Mouse (Mus musculus) forebrain, embryonic 13.5 days (tissue): ENCODE results near the gene Cog7. TPM values are rescaled to one million over a fixed set of nuclear protein-coding genes. Genes with fewer than 3 reads are reported as not detected.
A peak's percentile ranks its signal among the peaks of the same experiment; 100 is the strongest.

Experiments
- ATAC-seq: fragments of 200-750 bp; cut with Nextera tagmentation; 2 replicates; pipeline ENCODE4 v1.8.0; 2017
- H3K27ac ChIP-seq: fragments of 300-500 bp; sonication (generic); 2 replicates; pipeline ENCODE4 v1.5.1; 2015; ENCODE audit warnings: inconsistent platforms, mild to moderate bottlenecking, moderate library complexity
- H3K27me3 ChIP-seq: fragments of 300-500 bp; sonication (generic); 2 replicates; pipeline ENCODE4 v1.6.1; 2015; ENCODE audit warnings: mild to moderate bottlenecking, inconsistent platforms
- H3K36me3 ChIP-seq: fragments of 300-500 bp; sonication (generic); 2 replicates; pipeline ENCODE4 v1.6.1; 2015; ENCODE audit warnings: mild to moderate bottlenecking, inconsistent platforms; ENCODE audit not compliant: poor library complexity, severe bottlenecking
- H3K4me1 ChIP-seq: fragments of 300-500 bp; sonication (generic); 2 replicates; pipeline ENCODE4 v1.6.1; 2015; ENCODE audit warnings: inconsistent platforms
- H3K4me2 ChIP-seq: fragments of 300-500 bp; sonication (generic); 2 replicates; pipeline ENCODE4 v1.6.1; 2015; ENCODE audit warnings: inconsistent platforms, mild to moderate bottlenecking, moderate library complexity
- H3K4me3 ChIP-seq: fragments of 300-500 bp; sonication (generic); 2 replicates; pipeline ENCODE4 v1.5.1; 2015; ENCODE audit warnings: mild to moderate bottlenecking, inconsistent platforms
- H3K9ac ChIP-seq: fragments of 300-500 bp; sonication (generic); 2 replicates; pipeline ENCODE4 v1.6.1; 2015; ENCODE audit warnings: mild to moderate bottlenecking, inconsistent platforms
- H3K9me3 ChIP-seq: fragments of 300-500 bp; sonication (generic); replicated peaks from 2 replicates; pipeline ENCODE4 v1.6.1; 2016; ENCODE audit warnings: inconsistent platforms
- WGBS: fragments of 180-500 bp; shearing (Covaris S2); methylation state at CpG from one replicate; pipeline ENCODE4 v1.1.7; 2015; 5-methylcytosine and 5-hydroxymethylcytosine counted together
- polyA plus RNA-seq: library from polyadenylated mRNA; unstranded; fragments of >200 nt; fragmentation: Nextera tagmentation; extraction: Ambion mirVana; gene quantifications from 2 replicates; pipeline ENCODE4 v1.2.1, GENCODE M21; 2015

Gene Cog7
- polyA plus RNA-seq, 1 experiment from 2014 or later, result 18.2 TPM

- Histone ChIP-seq H3K27me3 (no peaks in the 10 kb centered on the region), H3K9ac (no peak overlapping the region), H3K27ac (no peak overlapping the region), H3K9me3 (no peaks in the 10 kb centered on the region), H3K36me3 (peaks cover 42% of the 10 kb centered on the region), H3K4me2 (no peak overlapping the region), H3K4me1 (no peaks in the 10 kb centered on the region; the same call in 1 of the 2 replicates), H3K4me3 (no peak overlapping the region)
- no peak for ATAC-seq
- WGBS, result 45% methylated on average over 7 of the region's 7 CpGs
Observed at GRCm38 (mm10) chr7:121931246-121931645, 50.3 kb downstream of the Cog7 start.

- Histone ChIP-seq H3K27me3 (no peaks in the 10 kb centered on the region), H3K4me3 (no peak overlapping the region), H3K9ac (no peak overlapping the region), H3K4me1 (no peaks in the 10 kb centered on the region), H3K27ac (no peak overlapping the region), H3K36me3 (peaks cover 56% of the 10 kb centered on the region), H3K9me3 (no peaks in the 10 kb centered on the region), H3K4me2 (no peak overlapping the region)
- WGBS, result 89% methylated on average over 2 of the region's 2 CpGs
- ATAC-seq, result no peak
Observed at GRCm38 (mm10) chr7:121927882-121928281, 53.6 kb downstream of the Cog7 start.

GRCm38 (mm10) chr7:121924361-121924760, 57.1 kb downstream of the Cog7 start:
- ATAC-seq, result no peak
- Histone ChIP-seq H3K9me3 (no peaks in the 10 kb centered on the region), H3K36me3 (peaks cover 44% of the 10 kb centered on the region), H3K27ac (no peak overlapping the region), H3K27me3 (no peaks in the 10 kb centered on the region), H3K4me1 (no peaks in the 10 kb centered on the region), H3K4me3 (no peak overlapping the region), H3K4me2 (no peak overlapping the region), H3K9ac (no peak overlapping the region)
- WGBS, result 95% methylated on average over 7 of the region's 7 CpGs

GRCm38 (mm10) chr7:121913944-121914343, 67.6 kb downstream of the Cog7 start:
- Histone ChIP-seq H3K27me3 (no peaks in the 10 kb centered on the region), H3K4me3 (no peak overlapping the region), H3K9me3 (no peaks in the 10 kb centered on the region), H3K9ac (no peak overlapping the region), H3K4me2 (no peak overlapping the region), H3K27ac (no peak overlapping the region), H3K36me3 (no peaks in the 10 kb centered on the region), H3K4me1 (no peaks in the 10 kb centered on the region)
- WGBS, result 83% methylated on average over 6 of the region's 6 CpGs
- no peak for ATAC-seq

GRCm38 (mm10) chr7:121912250-121912649, 69.3 kb downstream of the Cog7 start:
- H3K4me1 ChIP-seq, result no peaks in the 10 kb centered on the region; the same call in 1 of the 2 replicates

GRCm38 (mm10) chr7:121906879-121907278, 74.6 kb downstream of the Cog7 start:
- H3K9me3 ChIP-seq, result no peaks in the 10 kb centered on the region; the same call in 1 of the 2 replicates
- H3K4me1 ChIP-seq, result no peaks in the 10 kb centered on the region; the same call in 1 of the 2 replicates
- WGBS, result 77% methylated on average over 4 of the region's 4 CpGs
- H3K4me3 ChIP-seq, result no peak overlapping the region
- no peak overlapping the region for H3K27ac ChIP-seq
- no peak overlapping the region for H3K9ac ChIP-seq
- H3K27me3 ChIP-seq, result no peaks in the 10 kb centered on the region
- no peak for ATAC-seq
- H3K36me3 ChIP-seq, result no peaks in the 10 kb centered on the region
- no peak overlapping the region for H3K4me2 ChIP-seq

More at GRCm38 (mm10) chr7:121912250-121912649, 69.3 kb downstream of the Cog7 start:
- Histone ChIP-seq H3K4me2 (no peak overlapping the region), H3K4me3 (no peak overlapping the region), H3K9me3 (no peaks in the 10 kb centered on the region), H3K27ac (no peak overlapping the region), H3K27me3 (no peaks in the 10 kb centered on the region), H3K36me3 (no peaks in the 10 kb centered on the region), H3K9ac (no peak overlapping the region)
- WGBS, result 68% methylated on average over 8 of the region's 8 CpGs
- no peak for ATAC-seq

GRCm38 (mm10) chr7:121902757-121903411, 78.6 kb downstream of the Cog7 start:
- H3K4me2 ChIP-seq, result no peak overlapping the region
- no peak overlapping the region for H3K4me3 ChIP-seq
- H3K9ac ChIP-seq, result no peak overlapping the region
- H3K27me3 ChIP-seq, result no peaks in the 10 kb centered on the region
- H3K27ac ChIP-seq, result no peak overlapping the region
- no peak for ATAC-seq
- no peaks in the 10 kb centered on the region; the same call in 1 of the 2 replicates for H3K9me3 ChIP-seq
- peaks cover 4% of the 10 kb centered on the region; the same call in 1 of the 2 replicates for H3K4me1 ChIP-seq
- H3K36me3 ChIP-seq, result no peaks in the 10 kb centered on the region
- 81% methylated on average over 8 of the region's 8 CpGs for WGBS

- H3K4me1 ChIP-seq, result peaks cover 4% of the 10 kb centered on the region; the same call in 1 of the 2 replicates
- H3K9me3 ChIP-seq, result no peaks in the 10 kb centered on the region; the same call in 1 of the 2 replicates
- no peak overlapping the region for H3K9ac ChIP-seq
- peak overlapping the region; percentile 47 for H3K4me2 ChIP-seq
- H3K27me3 ChIP-seq, result no peaks in the 10 kb centered on the region
- 9% methylated on average over 7 of the region's 7 CpGs for WGBS
- no peak overlapping the region for H3K27ac ChIP-seq
- 0 out of 2 replicates have a peak, but pooled peaks have one; percentile 45 for ATAC-seq
- no peaks in the 10 kb centered on the region for H3K36me3 ChIP-seq
- H3K4me3 ChIP-seq, result 0 out of 2 replicates have a peak overlapping the region, but pooled peaks have one; percentile 23
Observed at GRCm38 (mm10) chr7:121899940-121900339, 81.6 kb downstream of the Cog7 start.

- 7% methylated on average over 14 of the region's 14 CpGs for whole genome bisulfite sequencing
- peak overlapping the region; percentile 47 for H3K4me2 ChIP-seq
- H3K4me1 ChIP-seq, result peaks cover 4% of the 10 kb centered on the region; the same call in 1 of the 2 replicates
- no peaks in the 10 kb centered on the region for H3K36me3 ChIP-seq
- ATAC-seq, result peak; percentile 57
- no peak overlapping the region for H3K27ac ChIP-seq
- H3K4me3 ChIP-seq, result peak overlapping the region; percentile 23
- no peaks in the 10 kb centered on the region for H3K27me3 ChIP-seq
- H3K9ac ChIP-seq, result 0 out of 2 replicates have a peak overlapping the region, but pooled peaks have one; percentile 21
- no peaks in the 10 kb centered on the region; the same call in 1 of the 2 replicates for H3K9me3 ChIP-seq
Observed at GRCm38 (mm10) chr7:121899311-121899710, 82.2 kb downstream of the Cog7 start.

- Histone ChIP-seq H3K27ac (no peak overlapping the region), H3K4me1 (peaks cover 4% of the 10 kb centered on the region; the same call in 1 of the 2 replicates), H3K36me3 (no peaks in the 10 kb centered on the region), H3K9ac (no peak overlapping the region), H3K4me3 (no peak overlapping the region), H3K27me3 (no peaks in the 10 kb centered on the region), H3K4me2 (no peak overlapping the region), H3K9me3 (no peaks in the 10 kb centered on the region)
- 49% methylated on average over 6 of the region's 6 CpGs for WGBS
- no peak for ATAC-seq
Observed at GRCm38 (mm10) chr7:121896689-121897088, 84.8 kb downstream of the Cog7 start.

- H3K4me1 ChIP-seq, result no peaks in the 10 kb centered on the region
- WGBS, result 93% methylated on average over 13 of the region's 13 CpGs
- no peak for ATAC-seq
Observed at GRCm38 (mm10) chr7:121890636-121891360, 90.7 kb downstream of the Cog7 start.

GRCm38 (mm10) chr7:121880246-121880645, 101.3 kb downstream of the Cog7 start:
- ATAC-seq, result no peak
- no peak overlapping the region for H3K4me2 ChIP-seq
- no peak overlapping the region for H3K9ac ChIP-seq
- no peaks in the 10 kb centered on the region for H3K36me3 ChIP-seq
- H3K27me3 ChIP-seq, result no peaks in the 10 kb centered on the region
- no peak overlapping the region for H3K27ac ChIP-seq
- WGBS, result 89% methylated on average over 4 of the region's 4 CpGs
- H3K9me3 ChIP-seq, result no peaks in the 10 kb centered on the region
- no peak overlapping the region for H3K4me3 ChIP-seq
- no peaks in the 10 kb centered on the region for H3K4me1 ChIP-seq

More at GRCm38 (mm10) chr7:121890636-121891360, 90.7 kb downstream of the Cog7 start:
- Histone ChIP-seq H3K4me2 (no peak overlapping the region), H3K27ac (no peak overlapping the region), H3K4me3 (no peak overlapping the region), H3K9me3 (no peaks in the 10 kb centered on the region), H3K36me3 (no peaks in the 10 kb centered on the region), H3K27me3 (no peaks in the 10 kb centered on the region), H3K9ac (no peak overlapping the region)
